Mouse (Mus musculus) cortical plate, adult 2 months (tissue): ENCODE results near the gene Ube2o.

Experiments
- CTCF ChIP-seq: fragments of 200-500 bp; IDR thresholded peaks from 2 replicates; pipeline ENCODE4 v1.5.1; 2011; ENCODE audit warnings: mild to moderate bottlenecking, control low read depth, low read length; ENCODE audit not compliant: insufficient read depth; ENCODE audit errors: extremely low read depth
- POLR2A ChIP-seq: fragments of 200-500 bp; IDR thresholded peaks from 2 replicates; pipeline ENCODE4 v1.6.1; 2011; ENCODE audit warnings: mild to moderate bottlenecking, low read length, control low read depth; ENCODE audit not compliant: insufficient read depth; ENCODE audit errors: extremely low read depth

- TF ChIP-seq CTCF: no peak
- no peak for TF ChIP-seq POLR2A
Measured at GRCm38 (mm10) chr11:116522886-116523698, 58.2 kb downstream of the Ube2o start.
